Mouse (Mus musculus): ENCODE results near the gene Col4a2.

Gene Col4a2

DNA sequence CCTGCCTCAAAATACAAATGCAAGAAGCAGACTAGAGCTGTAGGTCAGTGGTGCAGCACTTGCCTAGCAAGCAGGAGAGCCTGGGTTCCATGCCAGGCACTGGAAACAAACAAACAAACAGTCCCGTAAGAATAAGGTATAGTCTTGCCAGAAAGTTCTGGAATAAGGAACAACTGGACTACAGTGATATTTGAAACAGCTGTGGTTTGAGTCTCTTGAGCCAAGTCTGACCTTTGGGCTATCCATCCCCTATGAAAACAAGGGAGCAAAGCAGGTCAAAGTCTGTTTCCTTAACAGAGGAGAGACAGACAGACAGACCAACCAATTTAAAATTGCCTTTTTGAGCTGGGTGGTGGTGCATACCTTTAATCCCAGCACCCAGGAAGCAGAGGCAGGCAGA is 11.1 kb downstream of the Col4a2 start:
- no peak for DNase-seq (ENCODE audit: low read depth)

GRCm38 (mm10) chr8:11324801-11325395 is 12.3 kb downstream of the Col4a2 start:
- DNase-seq (ENCODE audit: low read depth): no peak

GRCm38 (mm10) chr8:11327298-11327697 is 14.7 kb downstream of the Col4a2 start:
- DNase-seq (ENCODE audit: low read depth): no peak

GRCm38 (mm10) chr8:11327722-11328417 is 15.3 kb downstream of the Col4a2 start:
- DNase-seq (ENCODE audit: low read depth): no peak

DNA sequence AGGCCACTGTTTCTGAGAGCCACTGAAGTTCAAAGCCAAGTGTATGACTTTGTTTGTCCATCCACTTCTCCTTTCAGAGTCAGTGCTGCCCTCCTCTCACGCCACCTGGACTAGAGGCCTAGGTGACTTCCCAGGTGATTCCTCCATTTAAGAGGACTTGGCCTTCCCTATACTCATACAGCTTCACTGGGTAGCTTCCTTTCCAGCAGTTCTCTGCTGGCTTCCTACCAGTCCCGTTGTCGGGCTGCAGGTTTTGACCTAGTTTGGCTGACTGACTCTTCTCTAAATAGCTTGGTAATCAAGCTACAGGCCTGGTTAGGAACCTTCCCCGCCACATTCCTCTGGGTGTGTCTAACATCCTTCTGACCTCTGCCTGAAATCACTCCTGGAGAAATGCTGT is 19.0 kb downstream of the Col4a2 start:
- no peak for DNase-seq (ENCODE audit: low read depth)

DNA sequence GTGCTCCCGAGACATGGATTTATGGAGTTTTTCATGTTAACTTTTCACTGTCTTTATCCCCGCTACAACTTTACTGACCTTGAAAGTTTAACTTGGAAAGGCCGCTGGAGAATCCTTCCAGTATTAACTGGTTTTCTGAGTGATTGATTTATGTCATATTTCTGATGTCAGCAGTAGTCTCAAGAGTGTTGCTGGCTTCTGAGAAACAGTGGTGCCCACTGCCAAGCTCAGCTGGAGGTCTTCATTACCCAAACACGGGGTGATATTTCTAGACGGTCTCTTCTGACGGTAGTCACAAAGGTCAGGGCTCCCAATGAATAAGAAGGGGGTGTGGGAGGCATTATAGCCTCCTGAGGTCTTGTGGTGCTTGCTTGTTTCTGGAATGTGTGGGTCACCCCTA is 21.1 kb downstream of the Col4a2 start:
- no peak for DNase-seq (ENCODE audit: low read depth)

DNA sequence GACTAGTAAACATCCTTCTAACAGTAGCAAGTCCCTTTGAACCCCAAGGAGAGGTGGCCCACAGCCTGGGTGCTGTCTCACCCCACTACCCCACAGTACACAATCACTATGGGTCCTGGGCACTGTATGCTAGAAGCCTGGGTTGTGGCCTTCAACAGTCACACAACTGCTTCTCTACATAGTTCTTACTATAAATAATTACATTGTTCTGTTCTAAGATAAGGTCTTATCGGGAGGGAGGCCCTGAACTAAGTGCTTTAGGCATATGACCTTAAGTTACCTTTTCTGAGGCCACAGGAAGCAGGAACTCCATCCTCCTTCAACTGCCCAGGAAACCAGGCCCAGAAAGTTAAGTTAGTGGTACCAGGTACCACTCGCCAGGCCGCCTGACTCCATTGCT is 21.9 kb downstream of the Col4a2 start:
- no peak for DNase-seq (ENCODE audit: low read depth)

DNA sequence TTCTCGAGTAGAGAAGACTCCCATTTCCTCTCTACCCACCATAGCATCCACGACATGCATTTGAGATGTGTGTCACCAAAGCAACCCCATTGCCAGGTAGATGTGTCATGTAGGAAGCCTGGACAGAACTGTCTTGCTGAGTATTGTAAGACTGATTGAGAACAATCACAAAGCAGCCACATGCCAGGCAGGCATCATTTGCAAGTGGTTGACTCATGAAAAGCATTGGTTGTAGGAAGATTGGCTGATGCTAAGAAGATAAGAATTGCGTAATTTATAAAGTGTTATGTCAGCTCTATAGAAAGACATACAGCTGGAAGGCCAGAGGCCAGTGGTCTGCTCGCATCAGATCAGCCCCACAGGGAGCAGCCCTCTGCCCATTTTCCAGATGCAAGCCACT is 22.6 kb downstream of the Col4a2 start:
- no peak for DNase-seq (ENCODE audit: low read depth)

DNA sequence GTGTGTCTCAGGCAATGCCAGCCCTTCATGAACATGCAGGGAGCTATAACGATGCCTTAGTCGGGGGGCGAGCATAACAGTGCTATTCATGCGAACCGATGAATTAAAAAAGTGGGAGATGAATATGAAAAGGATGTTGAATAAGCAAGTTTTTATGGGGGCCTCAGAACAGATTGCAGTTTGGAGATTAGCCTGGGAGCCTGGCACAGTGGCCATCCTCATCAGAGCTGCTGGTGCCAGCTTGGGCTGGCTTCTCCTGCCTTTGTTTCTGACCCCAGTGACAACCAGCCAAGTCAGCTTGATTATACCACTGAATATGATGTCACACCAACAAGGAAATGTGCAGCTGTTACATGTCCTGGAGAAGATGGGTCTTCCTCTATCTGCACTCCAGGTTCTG is 23.7 kb downstream of the Col4a2 start:
- no peak for DNase-seq (ENCODE audit: low read depth)

DNA sequence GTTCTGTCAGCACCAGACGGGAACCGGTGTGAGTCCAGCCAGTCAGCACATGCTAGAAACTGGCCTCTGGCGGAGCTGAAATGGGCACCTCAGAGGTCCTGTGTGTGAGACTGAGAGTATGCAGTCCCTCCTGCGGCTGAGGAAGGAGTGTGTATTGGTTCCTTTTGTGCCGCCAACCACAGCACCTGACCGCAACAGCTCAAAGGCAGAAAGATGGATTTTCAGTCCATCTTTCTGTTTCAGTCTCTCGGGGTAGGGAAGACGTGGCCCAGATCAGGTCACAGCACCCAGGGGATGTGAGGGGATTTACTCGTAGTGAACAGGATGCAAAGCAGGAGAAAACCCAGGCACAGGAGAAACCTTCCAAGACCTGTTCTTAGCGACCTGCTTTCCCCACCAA is 25.0 kb downstream of the Col4a2 start:
- no peak for DNase-seq (ENCODE audit: low read depth)

DNA sequence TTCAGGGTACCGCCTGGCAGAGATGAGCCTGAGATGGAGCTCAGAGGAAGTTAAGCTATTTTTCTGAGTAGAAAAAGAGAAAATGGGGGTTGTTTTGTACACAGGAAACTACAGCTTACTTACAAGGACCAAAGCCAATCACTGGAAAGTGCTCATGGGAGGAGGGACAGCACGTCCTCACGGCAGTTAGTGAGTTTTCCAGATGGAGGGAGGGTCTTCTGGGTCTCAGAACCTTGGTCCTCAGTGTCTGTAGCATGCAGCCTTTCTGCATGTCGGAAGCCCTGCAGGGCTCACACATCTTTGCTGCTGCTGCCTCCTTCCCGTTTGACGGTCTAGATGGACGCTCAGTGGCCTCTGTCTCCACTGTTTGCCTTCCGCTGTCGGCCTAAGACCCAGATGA is 25.9 kb downstream of the Col4a2 start:
- no peak for DNase-seq (ENCODE audit: low read depth)

- no peak for DNase-seq (ENCODE audit: low read depth)
Observed at GRCm38 (mm10) chr8:11340310-11341110, 27.9 kb downstream of the Col4a2 start.

DNA sequence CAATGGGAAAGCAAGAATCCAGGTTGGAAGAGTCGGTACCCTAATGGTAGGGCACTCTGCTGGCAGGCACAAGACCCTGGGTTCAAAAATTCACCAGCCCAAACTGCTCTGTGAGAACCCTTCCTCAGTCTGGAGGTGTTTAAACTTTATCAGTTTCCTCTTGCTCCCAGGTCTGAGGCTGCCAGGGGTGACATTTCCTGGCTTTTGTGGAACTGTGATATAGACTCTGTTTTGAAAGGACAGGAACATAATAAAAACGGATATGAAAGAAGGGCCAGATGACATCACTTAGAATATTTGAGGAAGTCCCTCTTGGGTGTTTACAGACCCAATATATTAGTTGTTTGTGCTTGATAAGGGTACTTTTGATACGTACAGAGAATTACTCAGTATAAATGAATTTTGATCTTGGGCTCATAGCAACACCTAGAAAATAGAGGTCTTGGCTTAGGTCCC is 28.5 kb downstream of the Col4a2 start:
- no peak for DNase-seq (ENCODE audit: low read depth)

- no peak for DNase-seq (ENCODE audit: low read depth)
Observed at GRCm38 (mm10) chr8:11344459-11344858, 31.9 kb downstream of the Col4a2 start.

DNA sequence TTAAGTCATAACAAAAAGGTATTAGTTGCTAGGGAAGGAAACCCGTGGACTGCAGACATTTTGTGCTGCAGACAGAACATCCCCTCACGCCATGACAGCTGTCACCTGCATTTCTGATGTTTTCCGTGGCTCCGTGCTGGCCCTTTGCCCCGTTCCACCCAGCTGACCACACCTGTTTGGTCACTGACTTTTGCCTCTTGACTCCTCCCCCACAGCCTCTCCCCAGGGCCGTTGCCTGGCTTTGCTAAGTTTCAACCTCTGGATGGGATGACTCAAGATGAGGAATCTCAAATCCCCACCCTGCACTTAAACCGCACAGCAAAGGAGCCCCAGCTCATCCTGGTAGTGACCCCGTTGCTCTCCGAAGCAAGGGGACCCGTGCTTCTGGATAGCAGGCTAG is 33.6 kb downstream of the Col4a2 start:
- DNase-seq (ENCODE audit: low read depth): no peak

DNA sequence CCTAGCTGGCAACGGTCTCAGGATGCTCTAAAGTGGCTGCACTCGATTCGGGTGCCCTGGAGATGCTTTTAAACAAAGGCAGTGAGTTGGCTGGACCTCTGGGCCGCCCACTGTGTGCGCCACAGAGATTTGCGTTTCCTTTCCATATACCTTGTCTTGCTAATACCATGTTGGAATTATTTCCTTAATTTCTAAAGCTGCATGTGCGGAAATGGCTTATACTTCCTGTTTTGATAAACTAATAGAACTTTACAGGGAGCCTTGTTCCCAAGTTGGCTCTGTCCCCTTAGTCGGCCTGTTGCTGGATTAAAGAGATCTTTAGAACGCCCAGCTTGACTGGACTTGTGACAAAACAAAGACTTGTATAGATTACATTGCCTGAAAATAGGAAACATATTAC is 35.1 kb downstream of the Col4a2 start:
- DNase-seq (ENCODE audit: low read depth): no peak

DNA sequence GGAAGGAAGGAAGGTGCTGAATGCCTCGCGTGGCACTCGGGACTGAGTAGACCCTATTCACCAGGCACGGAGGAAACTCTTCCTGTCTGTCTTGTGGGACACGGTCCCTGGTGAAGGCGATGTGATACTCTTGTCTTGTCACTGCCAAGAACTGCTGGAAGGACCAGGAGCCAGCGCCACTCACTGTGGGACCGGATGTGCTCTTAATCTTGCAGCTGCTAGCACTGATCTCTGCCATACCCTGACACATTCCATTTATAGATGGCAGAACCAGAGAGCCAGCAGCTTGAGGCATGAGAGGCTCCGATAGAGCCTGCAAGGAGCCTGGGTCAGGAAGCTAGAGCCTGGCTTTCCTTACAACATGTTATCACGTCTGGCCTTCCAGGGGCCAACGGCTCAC is 36.0 kb downstream of the Col4a2 start:
- DNase-seq (ENCODE audit: low read depth): no peak

DNA sequence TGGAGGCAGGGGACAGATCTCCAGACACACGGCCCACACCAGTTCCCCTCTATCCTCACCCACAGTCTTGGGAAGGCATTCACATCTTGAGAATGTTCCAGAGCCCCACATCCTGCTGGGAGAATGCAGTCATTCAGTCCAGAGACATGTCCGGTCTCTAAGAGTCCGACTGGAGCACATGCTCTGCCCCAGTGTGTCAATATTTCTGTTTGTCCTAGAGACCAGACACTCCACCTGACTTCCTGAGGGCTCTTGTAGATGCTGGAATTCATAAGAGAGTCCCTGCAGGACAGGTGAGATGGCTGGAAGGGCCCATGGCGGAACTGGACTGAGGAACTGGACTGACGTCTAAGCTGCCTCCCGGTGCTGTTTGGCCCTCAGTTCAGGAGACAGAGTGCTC is 38.8 kb downstream of the Col4a2 start:
- DNase-seq (ENCODE audit: low read depth): no peak

DNA sequence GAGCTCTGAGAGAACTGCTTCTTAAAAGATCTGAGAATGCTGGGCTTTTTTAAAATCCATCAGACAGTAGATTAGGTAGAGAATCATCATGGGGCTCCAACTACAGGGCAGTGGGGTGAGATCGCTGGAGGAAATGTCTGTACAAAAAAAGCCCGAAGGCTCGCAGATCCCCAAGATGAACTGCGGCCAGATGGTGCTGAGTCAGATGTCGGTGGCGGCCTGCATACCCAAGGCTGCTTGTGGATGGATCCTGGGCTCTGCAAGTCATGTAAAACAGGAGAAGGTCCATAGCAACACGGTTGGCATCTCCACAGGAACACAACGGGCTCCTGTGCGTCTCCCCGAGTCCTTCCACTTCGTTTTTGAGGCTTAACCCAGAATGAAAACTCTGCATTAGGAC is 39.9 kb downstream of the Col4a2 start:
- no peak for DNase-seq (ENCODE audit: low read depth)

DNA sequence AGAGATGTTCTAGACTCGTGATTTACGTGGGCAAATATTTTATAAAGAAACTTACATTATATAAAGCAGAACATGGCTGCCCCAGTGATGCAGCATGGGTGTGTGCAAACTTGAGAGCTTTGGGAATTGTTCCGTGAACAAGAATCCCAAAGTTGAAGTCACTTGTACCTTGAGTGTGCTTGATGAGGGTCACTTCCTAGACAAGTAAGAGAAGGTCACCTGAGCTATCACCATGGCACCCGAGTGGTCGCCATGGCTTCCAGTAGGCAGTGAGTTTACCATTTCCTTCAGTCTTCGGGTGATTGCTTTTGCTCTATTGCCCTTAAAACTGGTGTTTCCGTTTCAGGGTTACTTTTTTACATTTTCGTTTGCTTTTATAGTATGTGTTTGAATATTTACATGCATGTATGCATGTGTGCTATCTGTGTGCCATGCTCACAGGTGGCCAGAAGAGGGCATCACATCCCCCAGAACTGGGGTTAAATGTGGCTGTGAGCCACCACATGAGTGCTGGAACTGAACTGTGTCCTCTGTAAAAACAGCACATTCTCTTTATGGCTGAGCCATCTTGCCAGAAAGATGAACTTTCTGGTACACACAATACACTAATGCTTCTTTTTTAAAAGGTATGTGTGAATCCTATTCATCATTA is 42.3 kb downstream of the Col4a2 start:
- DNase-seq (ENCODE audit: low read depth): no peak

DNA sequence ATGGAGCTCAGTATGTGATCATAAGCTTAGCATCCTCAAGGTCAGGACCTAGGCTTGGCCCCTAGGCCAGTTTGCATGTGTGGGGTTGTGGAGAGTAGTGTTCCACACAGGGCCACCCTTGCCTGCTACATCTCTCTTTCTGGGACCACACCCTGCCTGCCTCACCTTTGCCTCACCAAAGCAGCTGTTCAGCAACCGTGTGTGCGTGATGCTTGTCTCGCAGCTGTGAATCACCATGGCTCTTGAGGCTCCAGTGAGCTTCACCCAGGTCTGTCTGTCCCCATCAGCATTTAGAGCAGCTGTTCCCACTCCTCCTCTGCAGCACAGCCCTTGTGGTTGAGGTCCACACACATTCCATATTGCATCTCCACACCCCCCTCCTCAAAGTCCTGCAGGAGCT is 43.3 kb downstream of the Col4a2 start:
- no peak for DNase-seq (ENCODE audit: low read depth)

DNA sequence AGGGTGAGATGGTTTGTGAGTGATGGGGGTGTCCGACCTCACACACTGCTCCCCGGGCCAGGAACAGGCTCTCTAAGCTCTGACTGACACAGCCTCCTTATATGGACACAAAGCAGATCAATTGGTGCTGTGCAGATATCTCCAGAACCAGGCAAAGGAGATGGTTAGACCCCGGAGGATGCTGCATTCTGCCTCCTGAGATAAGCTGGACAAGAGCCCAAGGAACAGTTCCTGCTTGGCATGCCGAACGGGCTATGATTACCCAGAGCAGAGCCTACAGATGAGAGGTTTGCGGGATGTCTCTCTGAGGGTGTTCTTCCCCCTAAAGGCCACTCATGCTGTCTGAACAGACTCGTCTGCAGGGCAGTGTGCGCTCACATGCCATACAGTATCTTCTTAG is 44.2 kb downstream of the Col4a2 start:
- no peak for DNase-seq (ENCODE audit: low read depth)

DNA sequence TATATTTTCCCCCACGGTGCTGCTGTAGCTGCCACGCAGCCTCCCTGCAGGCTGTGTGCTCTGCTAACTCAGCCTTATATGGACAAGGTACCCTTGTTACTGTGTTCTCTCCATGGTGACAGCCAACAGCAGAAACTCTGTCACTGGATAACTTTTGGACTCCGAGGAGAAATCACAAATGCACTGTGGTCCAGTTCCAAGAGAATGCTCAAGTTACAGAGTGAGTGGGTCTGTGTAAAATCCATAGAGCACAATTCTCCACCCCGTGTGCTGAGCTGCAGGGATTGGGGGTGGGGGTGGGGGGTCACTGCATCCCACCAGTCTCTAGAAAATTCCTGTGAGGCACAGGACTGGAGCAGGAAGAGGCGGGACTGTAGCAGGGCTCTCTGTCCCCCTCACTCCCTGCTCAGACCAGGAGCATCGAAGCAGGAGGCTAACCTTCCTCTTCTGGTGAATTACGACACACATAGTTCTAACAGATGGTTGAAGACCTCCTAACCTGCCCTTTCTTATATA is 45.4 kb downstream of the Col4a2 start:
- no peak for DNase-seq (ENCODE audit: low read depth)
